Mouse (Mus musculus) neural tube, embryonic 14.5 days (tissue): ENCODE data around the gene Susd3. TPM values are rescaled to one million over a fixed set of nuclear protein-coding genes. Genes with fewer than 3 reads are reported as not detected.

Experiments
- ATAC-seq: fragments of 200-750 bp; cut with Nextera tagmentation; 2 replicates; pipeline ENCODE4 v1.8.0; 2017; ENCODE audit warnings: low read depth, mild to moderate bottlenecking, moderate TSS enrichment, moderate library complexity
- H3K27ac ChIP-seq: fragments of 300-500 bp; sonication (generic); 2 replicates; pipeline ENCODE4 v1.5.1; 2014; ENCODE audit warnings: low read depth, mild to moderate bottlenecking, control low read depth, low read length, moderate library complexity, mixed read lengths
- H3K27me3 ChIP-seq: fragments of 300-500 bp; sonication (generic); 2 replicates; pipeline ENCODE4 v1.6.1; 2014; ENCODE audit warnings: low read length; ENCODE audit not compliant: control insufficient read depth, insufficient read depth
- H3K36me3 ChIP-seq: fragments of 300-500 bp; sonication (generic); 2 replicates; pipeline ENCODE4 v1.6.1; 2014; ENCODE audit warnings: low read length, mixed read lengths; ENCODE audit not compliant: control insufficient read depth, insufficient read depth
- H3K4me1 ChIP-seq: fragments of 300-500 bp; sonication (generic); 2 replicates; pipeline ENCODE4 v1.6.1; 2014; ENCODE audit warnings: low read length; ENCODE audit not compliant: control insufficient read depth, insufficient read depth
- H3K4me2 ChIP-seq: fragments of 300-500 bp; sonication (generic); 2 replicates; pipeline ENCODE4 v1.6.1; 2014; ENCODE audit warnings: mild to moderate bottlenecking, low read depth, low read length, control low read depth
- H3K4me3 ChIP-seq: fragments of 300-500 bp; sonication (generic); 2 replicates; pipeline ENCODE4 v1.5.1; 2014; ENCODE audit warnings: low read depth, low read length, control low read depth, mixed read lengths
- H3K9ac ChIP-seq: fragments of 300-500 bp; sonication (generic); replicated peaks from 2 replicates; pipeline ENCODE4 v1.6.1; 2014; ENCODE audit warnings: low read depth, mild to moderate bottlenecking, control low read depth, low read length, mixed read lengths
- H3K9me3 ChIP-seq: fragments of 300-500 bp; sonication (generic); 2 replicates; pipeline ENCODE4 v1.6.1; 2016; ENCODE audit warnings: low read length; ENCODE audit not compliant: control insufficient read depth
- WGBS: fragments of 180-500 bp; shearing (Covaris S2); extraction: QIAGEN DNeasy Blood & Tissue Kit; methylation state at CpG from one replicate; pipeline ENCODE4 v1.1.7; 2014; 5-methylcytosine and 5-hydroxymethylcytosine counted together
- polyA plus RNA-seq: library from polyadenylated mRNA; unstranded; fragments of >200 nt; fragmentation: Nextera tagmentation; extraction: Ambion mirVana; gene quantifications from 2 replicates; pipeline ENCODE4 v1.2.1, GENCODE M21; 2014

Gene Susd3
- polyA plus RNA-seq, 1 experiment from 2014 or later = 0.56 TPM

- H3K4me2 ChIP-seq = no peak overlapping the region
- H3K36me3 ChIP-seq = no peaks in the 10 kb centered on the region
- peaks cover 5% of the 10 kb centered on the region; the same call in 1 of the 2 replicates for H3K4me1 ChIP-seq
- H3K27ac ChIP-seq = no peak overlapping the region
- H3K4me3 ChIP-seq = no peak overlapping the region
- 89% methylated on average over 2 of the region's 2 CpGs for WGBS
- H3K9me3 ChIP-seq = no peaks in the 10 kb centered on the region
- no peak for ATAC-seq
- H3K27me3 ChIP-seq = peaks cover 18% of the 10 kb centered on the region
- no peak overlapping the region for H3K9ac ChIP-seq
These were observed 1.1 kb upstream of the Susd3 start for GRCm38 (mm10) chr13:49249634-49250033.

DNA sequence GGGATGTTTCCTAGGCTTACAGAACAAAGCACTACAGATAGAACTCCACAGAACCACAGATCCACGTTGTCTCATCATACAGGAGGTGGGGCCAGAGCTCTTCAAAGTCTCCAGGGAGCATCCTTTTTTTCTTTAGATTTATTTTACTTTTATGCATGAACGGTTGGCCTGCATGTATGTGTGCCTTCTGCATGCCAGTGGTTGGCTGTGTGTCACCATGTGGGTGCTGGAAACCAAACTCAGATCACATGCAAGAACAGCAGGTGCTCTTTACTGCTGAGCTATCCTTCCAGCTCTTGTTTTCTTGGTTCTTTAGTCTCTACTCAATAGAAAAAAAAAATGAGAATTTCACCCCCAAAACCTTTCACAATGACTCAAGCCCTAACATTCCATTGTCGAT lies 417 bp upstream of the Susd3 start:
- no peak for ATAC-seq

DNA sequence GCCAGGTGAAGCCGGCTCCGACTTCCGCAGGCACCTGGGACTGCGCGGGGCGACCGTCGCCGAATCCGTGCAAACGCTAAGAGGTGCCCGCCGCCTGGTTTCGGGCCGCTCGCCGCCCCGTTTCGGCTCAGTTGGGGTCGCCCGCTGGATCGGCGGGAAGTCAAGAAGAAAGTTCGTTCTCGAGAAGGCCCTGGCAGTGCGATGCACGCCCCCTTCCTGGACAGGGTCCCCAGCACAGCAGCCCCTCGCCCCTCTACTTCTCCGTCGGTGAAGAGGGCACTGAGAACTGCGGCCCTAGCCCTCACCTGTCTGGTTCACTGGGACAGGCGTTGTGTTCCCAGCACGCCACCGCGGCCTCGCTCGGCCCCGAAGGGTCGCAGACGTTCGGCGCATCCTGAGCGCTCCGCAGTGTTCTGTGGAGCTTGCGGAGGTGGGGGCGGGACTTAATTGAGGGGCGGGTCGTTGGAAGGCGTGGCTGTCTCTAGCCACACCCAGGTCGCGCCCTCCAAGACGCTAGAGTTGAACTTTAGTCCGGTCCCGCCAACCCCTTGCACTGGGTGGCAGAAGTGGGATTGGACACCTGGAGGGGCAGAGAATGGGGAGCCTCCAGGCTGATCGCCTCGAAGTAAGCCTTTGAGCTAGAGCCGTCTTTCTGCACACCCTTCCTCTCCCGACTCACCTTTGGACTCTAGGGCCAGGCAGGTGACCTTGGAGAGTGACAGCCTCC lies 603 bp downstream of the Susd3 start:
- ATAC-seq = peak; percentile 47; the same call in 1 of the 2 replicates
- H3K36me3 ChIP-seq = no peaks in the 10 kb centered on the region
- no peaks in the 10 kb centered on the region for H3K9me3 ChIP-seq
- H3K27ac ChIP-seq = no peak overlapping the region
- WGBS = 1% methylated on average over 53 of the region's 58 CpGs
- H3K27me3 ChIP-seq = peaks cover 18% of the 10 kb centered on the region
- peak overlapping the region; percentile 48 for H3K4me2 ChIP-seq
- peaks cover 5% of the 10 kb centered on the region; the same call in 1 of the 2 replicates for H3K4me1 ChIP-seq
- H3K4me3 ChIP-seq = peak overlapping the region; percentile 24
- 0 out of 2 replicates have a peak overlapping the region, but pooled peaks have one; percentile 37 for H3K9ac ChIP-seq

More for the DNA sequence above, 417 bp upstream of the Susd3 start:
- no peak overlapping the region for H3K4me3 ChIP-seq
- H3K4me2 ChIP-seq = no peak overlapping the region
- H3K9me3 ChIP-seq = no peaks in the 10 kb centered on the region
- H3K36me3 ChIP-seq = no peaks in the 10 kb centered on the region
- H3K27me3 ChIP-seq = peaks cover 18% of the 10 kb centered on the region
- WGBS = 57% methylated on average over 3 of the region's 3 CpGs
- peaks cover 5% of the 10 kb centered on the region; the same call in 1 of the 2 replicates for H3K4me1 ChIP-seq
- no peak overlapping the region for H3K27ac ChIP-seq
- no peak overlapping the region for H3K9ac ChIP-seq

DNA sequence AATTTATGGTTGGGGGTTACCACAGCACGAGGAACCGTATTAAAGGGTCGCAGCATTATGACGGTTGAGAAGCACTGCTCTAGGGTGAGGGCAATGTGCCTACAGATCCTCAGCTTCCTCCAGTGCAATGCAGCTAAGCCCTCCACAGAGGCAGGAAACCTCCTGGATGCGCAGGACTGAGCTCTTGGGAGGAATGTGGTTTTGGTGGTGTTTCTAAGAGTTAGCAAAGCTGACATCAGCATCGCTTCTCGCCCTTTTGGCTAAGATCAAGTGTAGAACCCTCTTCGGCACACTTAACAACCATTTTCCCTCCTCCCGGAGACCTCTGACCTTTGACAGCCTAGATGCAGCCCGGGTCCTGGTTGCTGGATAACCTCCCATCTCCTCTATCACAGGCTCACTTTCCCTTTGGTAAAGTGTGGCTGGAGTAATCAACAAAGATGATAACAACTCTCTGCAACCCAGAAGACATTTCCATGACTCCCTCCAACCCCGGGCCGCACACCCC lies 1.2 kb downstream of the Susd3 start:
- H3K36me3 ChIP-seq = no peaks in the 10 kb centered on the region
- H3K9me3 ChIP-seq = no peaks in the 10 kb centered on the region
- H3K4me2 ChIP-seq = peak overlapping the region; percentile 48
- no peak for ATAC-seq
- no peak overlapping the region for H3K27ac ChIP-seq
- H3K27me3 ChIP-seq = peaks cover 18% of the 10 kb centered on the region
- H3K4me3 ChIP-seq = peak overlapping the region; percentile 24; the same call in 1 of the 2 replicates
- peaks cover 5% of the 10 kb centered on the region; the same call in 1 of the 2 replicates for H3K4me1 ChIP-seq
- 36% methylated on average over 12 of the region's 12 CpGs for WGBS
- no peak overlapping the region for H3K9ac ChIP-seq

- Histone ChIP-seq H3K9ac (no peak overlapping the region), H3K9me3 (no peaks in the 10 kb centered on the region), H3K36me3 (no peaks in the 10 kb centered on the region), H3K4me2 (no peak overlapping the region), H3K27ac (no peak overlapping the region), H3K4me1 (peaks cover 5% of the 10 kb centered on the region; the same call in 1 of the 2 replicates), H3K27me3 (peaks cover 18% of the 10 kb centered on the region), H3K4me3 (no peak overlapping the region)
- no peak for ATAC-seq
- 66% methylated on average over 2 of the region's 2 CpGs for WGBS
These were observed 1.9 kb downstream of the Susd3 start for GRCm38 (mm10) chr13:49246626-49247025.

- ATAC-seq = no peak
- no peak overlapping the region for H3K4me3 ChIP-seq
- H3K27me3 ChIP-seq = peaks cover 18% of the 10 kb centered on the region
- no peak overlapping the region for H3K9ac ChIP-seq
- peaks cover 5% of the 10 kb centered on the region; the same call in 1 of the 2 replicates for H3K4me1 ChIP-seq
- WGBS = 92% methylated on average over 3 of the region's 3 CpGs
- no peaks in the 10 kb centered on the region for H3K9me3 ChIP-seq
- no peaks in the 10 kb centered on the region for H3K36me3 ChIP-seq
- H3K4me2 ChIP-seq = no peak overlapping the region
- H3K27ac ChIP-seq = no peak overlapping the region
These were observed 2.5 kb downstream of the Susd3 start for GRCm38 (mm10) chr13:49246011-49246410.

DNA sequence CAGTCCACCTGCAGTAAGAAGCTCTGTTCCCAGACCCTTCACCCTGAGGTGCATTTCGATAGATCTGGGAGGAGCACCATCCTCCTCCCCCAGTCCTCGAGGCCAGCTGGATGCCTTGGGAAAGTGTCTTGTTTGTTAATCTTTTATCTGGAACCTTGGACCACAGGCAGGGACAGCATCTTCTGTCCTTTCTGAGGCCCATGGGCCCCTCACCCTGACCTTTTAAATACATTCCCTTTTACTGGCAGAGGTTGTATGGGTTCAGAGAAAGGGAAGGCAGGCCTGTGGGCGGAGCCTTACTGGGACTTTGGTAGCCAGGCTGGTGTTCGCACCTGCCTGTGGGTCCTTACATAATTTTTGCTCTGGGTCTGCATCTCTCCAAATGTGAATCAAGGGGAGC lies 3.3 kb downstream of the Susd3 start:
- ATAC-seq = no peak
- peaks cover 18% of the 10 kb centered on the region for H3K27me3 ChIP-seq
- no peak overlapping the region for H3K27ac ChIP-seq
- H3K9ac ChIP-seq = no peak overlapping the region
- 56% methylated on average over 4 of the region's 4 CpGs for whole genome bisulfite sequencing
- H3K4me1 ChIP-seq = peaks cover 5% of the 10 kb centered on the region; the same call in 1 of the 2 replicates
- no peaks in the 10 kb centered on the region for H3K36me3 ChIP-seq
- H3K4me3 ChIP-seq = no peak overlapping the region
- no peak overlapping the region for H3K4me2 ChIP-seq
- H3K9me3 ChIP-seq = no peaks in the 10 kb centered on the region

GRCm38 (mm10) chr13:49243492-49243891 lies 5.0 kb downstream of the Susd3 start:
- peaks cover 5% of the 10 kb centered on the region; the same call in 1 of the 2 replicates for H3K4me1 ChIP-seq
- no peaks in the 10 kb centered on the region for H3K36me3 ChIP-seq
- whole genome bisulfite sequencing = 95% methylated on average over 2 of the region's 2 CpGs
- H3K27ac ChIP-seq = no peak overlapping the region
- no peak for ATAC-seq
- H3K27me3 ChIP-seq = peaks cover 17% of the 10 kb centered on the region
- no peak overlapping the region for H3K9ac ChIP-seq
- no peaks in the 10 kb centered on the region for H3K9me3 ChIP-seq
- no peak overlapping the region for H3K4me2 ChIP-seq
- no peak overlapping the region for H3K4me3 ChIP-seq

GRCm38 (mm10) chr13:49242321-49243065 lies 6.0 kb downstream of the Susd3 start:
- Histone ChIP-seq H3K27me3 (peaks cover 7% of the 10 kb centered on the region), H3K9ac (no peak overlapping the region), H3K9me3 (no peaks in the 10 kb centered on the region), H3K4me2 (no peak overlapping the region), H3K4me3 (no peak overlapping the region), H3K27ac (no peak overlapping the region), H3K4me1 (no peaks in the 10 kb centered on the region), H3K36me3 (no peaks in the 10 kb centered on the region)
- 80% methylated on average over 9 of the region's 9 CpGs for WGBS
- no peak for ATAC-seq
